Mouse (Mus musculus): ENCODE measurements around the gene Sf3b5.
A peak's percentile ranks its signal among the peaks of the same experiment; 100 is the strongest.
"Not testable (repeated sequence)": the region's sequence is repeated elsewhere in the genome, so short reads cannot be mapped to it uniquely, and the experiment has no call there.

The Sf3b5 gene

DNA sequence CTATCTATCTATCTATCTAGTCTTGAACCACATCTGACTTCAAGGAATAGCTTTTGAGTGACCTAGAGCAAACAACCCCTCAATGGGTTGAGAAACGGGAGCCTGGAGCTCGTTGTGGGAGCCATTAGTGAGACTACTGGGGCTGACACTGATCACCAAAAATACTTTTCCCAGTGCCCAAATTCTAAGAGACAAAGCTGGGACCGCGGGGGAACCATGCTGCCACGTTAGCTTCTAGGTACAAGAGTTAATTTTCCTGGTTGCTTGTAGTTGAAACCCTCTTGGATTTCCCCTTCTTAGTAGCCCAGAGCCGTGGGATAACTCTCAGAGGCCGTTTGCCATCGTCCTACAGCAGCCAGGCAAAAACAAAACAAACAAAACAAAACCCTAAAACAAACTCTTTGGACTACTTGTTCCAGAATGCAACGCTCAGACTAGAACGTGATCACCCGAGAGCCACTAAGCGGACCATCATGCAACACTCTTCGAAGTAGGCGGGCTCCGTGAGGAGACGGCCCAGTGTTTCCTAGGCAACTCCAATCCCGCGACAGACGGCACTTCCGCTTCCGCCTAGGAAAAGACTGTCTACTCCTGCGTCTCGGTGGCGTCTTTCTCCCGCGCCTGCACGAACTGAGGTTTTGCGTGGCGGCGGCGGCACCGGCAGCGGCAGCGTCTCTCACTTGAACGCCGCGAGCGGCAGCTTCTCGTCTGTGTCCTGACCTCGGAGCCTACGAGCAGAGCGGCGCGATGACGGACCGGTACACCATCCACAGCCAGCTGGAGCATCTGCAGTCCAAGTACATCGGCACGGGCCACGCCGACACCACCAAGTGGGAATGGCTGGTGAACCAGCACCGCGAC, 3.0 kb downstream of the Sf3b5 start:
- DNase-seq = peak; percentile 94 to 97

GRCm38 (mm10) chr10:13008737-13009121, 3.6 kb downstream of the Sf3b5 start:
- no peak for DNase-seq

DNA sequence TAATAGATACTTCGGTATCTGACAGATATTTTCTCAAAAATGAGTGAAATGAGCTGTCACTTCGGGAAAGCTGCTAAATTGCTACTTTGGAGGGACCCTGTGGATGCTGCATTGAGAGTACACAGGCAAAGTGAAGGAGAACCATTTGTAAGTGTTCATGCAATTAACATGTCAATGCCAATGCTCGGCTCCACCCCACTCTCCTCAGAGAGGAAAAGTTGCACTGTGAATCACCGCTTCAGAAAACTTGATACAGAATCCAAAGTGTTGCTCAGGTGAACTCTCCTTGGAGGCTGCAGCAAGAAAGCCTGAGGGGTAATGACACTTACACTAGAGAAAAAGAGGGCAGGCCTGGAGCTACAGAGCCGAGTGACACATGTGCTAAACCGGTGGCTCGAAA, 8.9 kb downstream of the Sf3b5 start:
- no peak for DNase-seq

- DNase-seq = peak; percentile 50 to 59
Measured at GRCm38 (mm10) chr10:13016573-13016972, 11.4 kb downstream of the Sf3b5 start.

- DNase-seq = peak in 1 of 2 experiments; percentile 15
Measured at GRCm38 (mm10) chr10:13018510-13018909, 13.4 kb downstream of the Sf3b5 start.

GRCm38 (mm10) chr10:13019026-13019425, 13.9 kb downstream of the Sf3b5 start:
- no peak for DNase-seq

- DNase-seq = no peak
Measured at GRCm38 (mm10) chr10:13022103-13022502, 17.0 kb downstream of the Sf3b5 start.

- not testable (repeated sequence) for DNase-seq
Measured at GRCm38 (mm10) chr10:13023985-13024384, 18.8 kb downstream of the Sf3b5 start.

- DNase-seq = no peak
Measured at GRCm38 (mm10) chr10:13027702-13028101, 22.6 kb downstream of the Sf3b5 start.

DNA sequence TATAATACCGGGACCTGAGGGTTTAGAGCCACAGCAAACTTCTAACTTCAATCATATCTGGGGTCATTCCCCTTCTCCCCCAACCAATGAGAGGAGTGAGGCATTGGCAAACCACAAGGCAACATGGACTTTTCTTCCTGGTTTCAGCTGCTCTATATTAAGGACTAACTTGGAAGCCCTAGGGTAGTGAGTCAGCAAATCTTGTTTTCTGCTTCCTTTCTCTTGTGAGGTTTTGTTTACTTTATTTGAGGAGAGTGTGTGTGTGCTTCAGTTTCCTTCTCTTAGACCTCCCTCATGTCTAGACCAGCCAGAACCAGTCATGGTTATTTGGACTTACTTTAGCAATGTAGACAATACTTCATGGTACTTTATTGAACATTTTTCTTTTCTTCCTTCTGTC, 23.1 kb downstream of the Sf3b5 start:
- DNase-seq = no peak

GRCm38 (mm10) chr10:13029416-13029815, 24.3 kb downstream of the Sf3b5 start:
- DNase-seq = no peak

DNA sequence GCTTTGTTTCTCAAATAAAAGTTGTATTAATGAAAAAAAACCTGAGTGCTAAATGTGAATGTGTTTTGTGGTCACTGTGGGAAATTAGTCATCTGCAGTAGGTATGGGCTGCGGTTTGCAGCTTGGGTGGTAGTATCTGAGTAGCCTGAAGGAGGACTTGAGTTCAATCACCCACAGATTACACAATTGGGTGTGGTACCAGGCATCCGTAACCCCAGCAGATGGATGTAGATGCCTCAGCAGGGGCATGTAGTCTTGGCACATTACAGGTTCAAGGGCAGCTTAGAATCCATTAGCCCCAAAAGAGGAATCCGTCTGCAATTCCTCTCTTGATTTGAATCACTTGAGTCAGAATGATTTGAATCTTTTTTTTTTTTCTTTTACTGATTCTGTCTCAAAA, 30.1 kb downstream of the Sf3b5 start:
- DNase-seq = no peak

- DNase-seq = no peak
Measured at GRCm38 (mm10) chr10:13039637-13040174, 34.6 kb downstream of the Sf3b5 start.

GRCm38 (mm10) chr10:13044659-13045058, 39.5 kb downstream of the Sf3b5 start:
- DNase-seq = no peak

DNA sequence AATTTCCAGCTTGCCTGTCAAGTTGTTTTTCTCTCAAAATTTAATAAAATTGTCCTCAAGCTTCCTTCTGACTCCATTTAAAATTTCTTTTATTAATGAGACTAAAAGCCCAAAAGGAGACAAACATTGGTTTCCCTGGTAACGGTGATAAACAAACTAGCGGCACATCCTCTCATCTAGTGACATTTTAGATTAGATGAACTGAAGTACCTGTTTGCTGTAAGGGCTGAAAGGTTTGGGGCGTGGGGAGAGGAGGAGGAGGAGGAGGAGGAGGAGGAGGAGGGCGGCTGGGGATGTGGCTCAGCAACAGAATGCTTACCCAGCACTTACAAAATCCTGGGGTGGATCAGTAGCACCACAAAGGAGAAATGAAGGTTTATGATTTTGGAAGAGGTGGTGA, 42.7 kb downstream of the Sf3b5 start:
- DNase-seq = no peak

GRCm38 (mm10) chr10:13056863-13057381, 51.8 kb downstream of the Sf3b5 start:
- DNase-seq = no peak

Data from cerebellum, adult 18-20 months (tissue).